Mouse (Mus musculus): Measurements from ENCODE around the gene Exosc1.

- TF ChIP-seq POLR2A (IDR thresholded peaks at IDR 0.05; ENCODE audit: control insufficient read depth, extremely low read depth, insufficient read depth, low read length, poor library complexity) (no peak), CTCF (IDR thresholded peaks at IDR 0.05; ENCODE audit: borderline replicate concordance, control insufficient read depth, extremely low read depth, insufficient read depth, low read length, poor library complexity) (no peak)
Measured at GRCm38 (mm10) chr19:41908736-41909135, 24.5 kb downstream of the Exosc1 start.
